Mouse (Mus musculus) adrenal gland, postnatal 36 days (tissue): Measurements from ENCODE around the gene Abcc1. TPM values are rescaled to one million over a fixed set of nuclear protein-coding genes. Genes with fewer than 3 reads are reported as not detected.

Experiments
- DNase-seq, 2 experiments: peaks; one replicate each; pipeline ENCODE4 v3.0.0; 2021; ENCODE audit warnings: mixed read lengths in 1 of 2
- total RNA-seq, 2 experiments: library from RNA; stranded (reverse); gene quantifications; 2 replicates each; pipeline ENCODE4 v1.2.3; 2021

Gene Abcc1
- total RNA-seq, 2 experiments from 2014 or later, result 20.1 to 20.7 TPM

DNA sequence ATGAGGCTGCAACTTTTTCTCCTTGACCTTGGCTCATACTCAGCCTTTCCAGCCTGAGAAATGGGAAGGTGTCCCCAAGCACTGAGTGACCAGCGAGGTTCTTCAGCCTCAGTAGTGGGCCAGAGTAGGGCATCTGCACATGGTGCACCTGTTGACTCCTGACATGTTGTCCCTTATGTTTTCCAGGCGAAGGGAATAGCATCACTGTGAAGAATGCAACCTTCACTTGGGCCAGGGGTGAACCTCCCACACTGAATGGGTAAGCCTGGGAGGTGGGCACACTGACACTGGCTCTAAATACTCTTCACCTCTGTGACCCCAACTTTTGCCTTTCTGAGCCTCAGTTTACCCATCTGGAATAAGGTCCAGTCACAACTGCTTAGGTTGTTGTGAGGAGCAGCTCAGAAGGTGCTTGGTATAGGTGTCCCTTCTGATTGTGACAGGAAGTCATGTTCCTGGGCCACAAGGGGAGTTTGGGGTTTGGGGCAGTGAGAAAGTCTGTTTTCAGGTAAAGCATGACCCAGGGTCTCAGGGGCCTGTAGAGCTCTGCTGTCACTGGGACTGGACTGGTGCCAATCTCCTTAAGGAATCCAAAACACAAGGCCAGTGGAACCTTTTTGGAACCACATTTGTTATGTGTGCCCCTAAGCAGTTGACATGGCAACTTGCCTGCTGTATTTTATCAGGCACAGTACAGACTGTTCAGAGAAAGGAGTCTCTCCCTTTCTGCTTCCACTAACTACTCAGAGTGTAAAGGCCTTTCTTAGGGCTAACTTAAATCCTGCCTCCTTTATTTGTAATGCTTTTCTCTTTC is 78.7 kb downstream of the Abcc1 start:
- DNase-seq, result no peak

DNA sequence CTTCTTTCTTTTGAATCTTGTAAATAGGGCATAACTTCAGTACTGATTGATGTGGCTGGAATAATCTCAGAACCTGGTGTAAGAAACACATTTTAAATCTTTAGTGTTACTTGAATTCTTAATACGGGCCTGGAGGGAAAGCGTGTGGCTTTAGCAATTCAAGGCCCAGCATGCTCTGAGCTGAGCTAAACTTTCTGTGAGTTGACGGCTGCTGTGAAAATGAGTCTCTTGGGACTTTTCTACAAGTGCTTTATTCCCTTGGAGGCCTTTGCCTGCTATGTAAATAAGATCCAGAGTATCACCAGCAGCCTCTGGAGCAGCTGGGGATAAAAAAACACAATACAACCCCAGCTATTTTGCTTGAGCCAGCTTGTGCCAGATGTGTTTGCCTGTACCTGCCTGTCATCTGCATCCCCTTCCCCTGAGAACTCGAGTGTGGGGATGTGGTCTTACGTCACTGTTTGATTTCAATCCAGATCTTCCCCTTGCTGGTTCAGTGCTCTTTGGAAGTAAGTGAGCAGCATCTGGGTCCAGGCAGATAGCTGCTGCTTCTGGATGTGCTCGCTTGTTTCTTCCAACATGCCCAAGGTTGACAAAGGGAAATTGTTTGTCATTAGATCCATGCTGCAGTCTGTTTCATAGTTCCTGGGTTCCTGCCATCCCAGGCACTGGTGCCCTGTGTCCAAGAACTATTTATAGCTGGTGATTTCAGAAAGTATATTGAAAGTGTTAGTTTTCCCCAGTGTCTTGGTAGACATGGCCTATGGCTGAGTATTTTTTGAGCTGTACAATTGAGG is 82.9 kb downstream of the Abcc1 start:
- peak; percentile 15 to 48 for DNase-seq

GRCm38 (mm10) chr16:14445197-14445596 is 83.8 kb downstream of the Abcc1 start:
- peak; percentile 41 to 52 for DNase-seq

GRCm38 (mm10) chr16:14447366-14447765 is 86.0 kb downstream of the Abcc1 start:
- DNase-seq, result peak in 1 of 2 experiments; percentile 44

- DNase-seq, result no peak
Measured at GRCm38 (mm10) chr16:14448307-14448706, 86.9 kb downstream of the Abcc1 start.

DNA sequence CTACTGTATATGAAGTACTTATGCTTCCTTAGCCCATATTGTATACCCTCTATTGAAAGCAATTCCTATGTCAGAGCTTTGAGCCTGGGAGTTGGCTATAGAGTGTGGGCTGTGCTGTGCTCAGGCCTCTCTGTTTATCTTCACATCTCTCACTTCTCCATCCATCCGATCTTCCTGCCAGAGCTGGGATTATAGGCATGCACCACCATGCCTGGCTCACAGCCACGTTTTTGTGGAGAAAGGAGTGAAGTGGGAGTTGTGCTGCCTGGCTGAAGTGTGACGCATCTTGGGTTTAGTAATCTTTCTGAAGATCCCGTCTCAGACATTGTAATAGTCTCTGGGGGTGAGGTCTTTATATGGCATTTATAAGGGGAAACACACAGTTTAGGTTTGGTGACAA is 88.5 kb downstream of the Abcc1 start:
- no peak for DNase-seq

DNA sequence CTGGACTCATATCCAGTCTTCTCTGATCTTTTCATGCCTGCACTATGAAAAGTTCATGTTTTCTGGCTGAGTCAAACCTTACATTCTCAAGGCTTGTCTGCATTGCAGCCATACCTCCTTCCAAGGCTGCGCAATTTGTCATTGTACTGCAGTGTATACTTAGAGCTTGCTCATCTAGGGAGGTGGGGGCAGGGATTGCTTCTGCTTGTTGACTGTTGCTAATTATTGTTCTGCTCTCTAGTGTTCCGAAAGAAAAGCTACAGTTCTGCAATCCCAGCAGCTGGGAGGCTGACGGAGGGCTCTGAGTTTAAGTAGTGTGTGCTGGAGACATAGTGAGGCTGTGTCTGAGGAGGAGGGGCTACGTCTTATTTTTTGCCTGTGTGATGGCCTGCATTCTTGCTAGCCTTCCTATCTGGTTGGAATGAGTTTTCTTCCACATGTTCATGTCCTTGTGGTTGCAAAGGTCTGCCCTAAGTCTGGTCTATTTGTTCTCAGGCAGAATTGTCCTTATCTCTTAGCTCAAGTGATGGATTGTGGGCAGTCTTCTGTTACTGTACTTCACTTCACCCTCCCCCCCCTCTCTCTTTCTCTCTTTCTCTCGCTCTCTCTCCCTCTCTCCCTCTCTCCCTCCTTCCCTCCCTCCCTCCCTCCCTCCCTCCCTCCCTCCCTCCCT is 90.2 kb downstream of the Abcc1 start:
- DNase-seq, result peak; percentile 45 to 71

DNA sequence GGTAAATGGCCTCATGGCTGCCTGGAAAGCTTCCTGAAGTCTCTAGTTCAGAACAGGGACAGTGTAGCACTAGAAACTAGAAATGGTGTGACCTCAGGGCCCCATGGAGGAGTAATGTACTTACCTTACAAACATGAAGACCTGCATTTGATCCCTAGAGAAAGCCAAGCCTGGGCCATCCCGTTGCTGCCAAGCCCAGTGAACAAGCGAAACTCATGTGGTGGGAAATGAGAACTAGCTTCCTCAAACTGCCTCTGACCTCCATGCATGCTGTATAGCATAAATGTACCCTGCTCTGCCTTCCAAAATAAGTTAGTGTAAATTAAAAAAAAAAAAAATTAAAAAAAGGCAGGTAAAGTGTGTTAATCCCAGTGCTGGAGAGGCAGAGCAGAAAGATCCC is 101.2 kb downstream of the Abcc1 start:
- DNase-seq, result no peak

GRCm38 (mm10) chr16:14465016-14465415 is 103.7 kb downstream of the Abcc1 start:
- no peak for DNase-seq

GRCm38 (mm10) chr16:14468351-14468750 is 107.0 kb downstream of the Abcc1 start:
- DNase-seq, result no peak

DNA sequence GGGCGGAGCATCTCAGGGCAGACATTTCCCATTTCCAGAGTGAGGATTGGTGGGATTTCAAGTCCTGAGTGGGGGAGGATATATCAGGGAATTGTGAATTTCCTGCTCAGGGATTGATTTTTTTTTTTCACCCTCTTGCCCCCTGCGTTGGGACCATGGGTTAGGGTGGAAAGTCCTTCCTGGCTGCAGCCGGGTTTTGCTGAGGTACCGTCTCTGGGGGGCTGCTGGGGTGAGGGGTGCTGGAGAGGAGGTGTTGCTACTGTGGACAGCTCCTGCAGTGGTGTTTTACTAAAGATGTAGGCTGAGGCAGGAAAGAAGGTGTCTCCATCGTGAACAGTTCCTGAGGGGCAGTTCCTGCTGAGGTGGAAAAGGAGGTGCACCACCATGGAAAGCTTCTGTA is 107.5 kb downstream of the Abcc1 start:
- no peak for DNase-seq

DNA sequence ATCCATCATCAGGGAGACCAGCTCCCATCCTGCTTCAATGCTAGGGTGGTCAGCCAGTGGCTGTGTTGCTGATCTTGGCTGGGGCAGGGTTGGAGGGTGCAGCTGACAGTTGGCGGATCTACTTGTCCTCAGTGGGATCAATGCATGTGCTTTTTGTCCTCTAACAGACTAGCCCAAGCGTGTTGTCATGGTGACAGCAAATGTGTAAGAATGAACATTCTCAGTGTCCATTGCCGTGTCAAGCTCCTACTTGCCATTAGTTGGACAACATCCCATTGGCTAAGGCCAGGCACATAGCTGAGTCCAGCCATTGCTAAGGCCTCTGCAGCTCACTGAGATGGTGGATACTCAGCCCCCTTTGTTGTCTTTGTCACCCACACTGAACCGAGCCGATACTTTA is 110.8 kb downstream of the Abcc1 start:
- no peak for DNase-seq

GRCm38 (mm10) chr16:14473686-14474085 is 112.3 kb downstream of the Abcc1 start:
- no peak for DNase-seq

GRCm38 (mm10) chr16:14475001-14475400 is 113.6 kb downstream of the Abcc1 start:
- DNase-seq, result no peak

DNA sequence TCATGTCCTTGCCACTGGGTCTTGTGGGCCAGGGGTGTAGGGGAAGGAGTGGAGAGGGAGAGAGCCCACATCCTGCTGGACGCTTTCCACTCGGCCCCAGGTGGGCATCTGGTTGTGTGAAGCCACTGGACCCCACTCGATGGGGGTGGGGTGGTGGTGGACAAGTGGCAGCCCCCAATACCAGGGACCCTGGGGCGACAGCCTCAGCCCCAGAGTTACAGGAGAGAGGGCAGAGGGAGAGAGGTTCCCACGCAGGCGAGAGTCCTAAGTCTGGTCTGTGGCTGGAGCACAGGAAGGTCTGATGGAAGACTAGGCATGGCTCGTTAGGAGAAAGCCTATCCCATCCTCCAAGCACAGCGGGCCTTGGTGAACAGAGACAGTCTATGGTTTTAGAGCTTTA is 114.7 kb downstream of the Abcc1 start:
- DNase-seq, result no peak

- DNase-seq, result no peak
Measured at GRCm38 (mm10) chr16:14476701-14477400, 115.5 kb downstream of the Abcc1 start.

DNA sequence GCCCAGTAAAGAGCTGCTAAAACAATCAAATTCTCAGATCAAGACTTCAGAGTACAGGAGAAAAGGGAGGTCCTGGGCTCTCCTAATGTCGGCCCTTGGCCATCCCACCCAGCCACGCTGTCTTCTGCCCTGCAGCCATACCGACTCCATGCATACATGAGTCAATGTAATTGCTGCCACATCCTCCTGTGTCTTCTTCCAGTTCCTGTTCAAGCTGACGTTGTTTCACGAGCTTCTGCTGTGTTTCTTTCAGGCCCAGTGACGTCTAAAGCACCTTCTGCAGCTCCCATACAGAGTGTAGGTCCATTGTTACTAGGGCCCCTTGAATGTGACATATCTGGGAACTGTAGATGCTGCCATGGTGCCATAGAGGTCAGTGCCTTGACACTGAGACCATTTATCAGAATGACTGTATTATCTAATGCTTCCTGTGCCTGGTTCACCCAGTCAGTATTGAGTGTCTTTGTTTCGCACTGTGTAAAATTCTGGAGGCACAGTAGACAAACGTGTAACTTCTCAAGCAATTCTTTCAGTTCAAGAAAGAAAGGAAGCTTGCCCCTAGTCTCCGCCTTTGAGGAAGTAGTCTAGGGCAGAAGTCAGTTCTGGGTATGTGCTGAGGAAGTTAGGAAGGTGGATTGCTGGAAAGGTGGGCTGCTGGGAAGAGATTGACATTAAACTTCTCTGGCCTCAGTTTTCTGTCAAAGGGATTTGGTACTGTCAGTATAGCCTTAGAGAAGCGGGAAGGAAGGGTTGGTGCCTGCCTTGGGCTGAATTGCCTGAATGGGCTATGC is 116.3 kb downstream of the Abcc1 start:
- DNase-seq, result peak in 1 of 2 experiments; percentile 11

- no peak for DNase-seq
Measured at GRCm38 (mm10) chr16:14479641-14480040, 118.3 kb downstream of the Abcc1 start.

DNA sequence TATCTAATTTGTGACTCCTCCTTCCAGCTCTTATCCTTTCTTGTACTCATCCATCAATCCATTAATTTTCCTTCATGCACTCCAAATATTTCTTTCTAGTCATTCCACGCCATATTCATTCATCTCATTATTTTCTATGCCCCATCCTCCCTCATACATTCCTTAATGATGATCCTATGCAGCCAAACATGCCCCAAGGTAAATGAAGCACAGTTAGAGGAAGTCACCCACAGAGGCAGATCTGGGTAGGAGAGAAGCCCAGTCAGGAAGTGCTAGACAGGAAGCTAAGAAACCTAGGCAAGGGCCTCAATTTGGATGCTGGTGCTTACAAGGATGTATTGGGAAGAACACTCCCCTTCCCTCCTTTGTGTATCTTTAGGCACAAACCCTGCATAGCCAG is 121.9 kb downstream of the Abcc1 start:
- no peak for DNase-seq

GRCm38 (mm10) chr16:14493491-14494114 is 132.2 kb downstream of the Abcc1 start:
- peak in 1 of 2 experiments; percentile 21 for DNase-seq
